Mouse (Mus musculus) embryonic facial prominence, embryonic 15.5 days (tissue): ENCODE results near the gene Cela1. TPM values are rescaled to one million over a fixed set of nuclear protein-coding genes. Genes with fewer than 3 reads are reported as not detected.
A peak's percentile ranks its signal among the peaks of the same experiment; 100 is the strongest.

Source experiments
- ATAC-seq: fragments of 200-750 bp; cut with Nextera tagmentation; 2 replicates; pipeline ENCODE4 v1.8.0; 2017; ENCODE audit warnings: low read depth, moderate TSS enrichment; ENCODE audit not compliant: insufficient number of reproducible peaks, low FRiP score, low TSS enrichment
- H3K27ac ChIP-seq: fragments of 300-500 bp; sonication (generic); replicated peaks from 2 replicates; pipeline ENCODE4 v1.5.1; 2015; ENCODE audit warnings: mild to moderate bottlenecking, inconsistent platforms
- H3K27me3 ChIP-seq: fragments of 300-500 bp; sonication (generic); 2 replicates; pipeline ENCODE4 v1.6.1; 2015; ENCODE audit warnings: inconsistent platforms
- H3K36me3 ChIP-seq: fragments of 300-500 bp; sonication (generic); 2 replicates; pipeline ENCODE4 v1.6.1; 2015; ENCODE audit warnings: mild to moderate bottlenecking, inconsistent platforms
- H3K4me1 ChIP-seq: fragments of 300-500 bp; sonication (generic); 2 replicates; pipeline ENCODE4 v1.6.1; 2015; ENCODE audit warnings: inconsistent platforms
- H3K4me2 ChIP-seq: fragments of 300-500 bp; sonication (generic); replicated peaks from 2 replicates; pipeline ENCODE4 v1.6.1; 2015; ENCODE audit warnings: mild to moderate bottlenecking, inconsistent platforms
- H3K4me3 ChIP-seq: fragments of 300-500 bp; sonication (generic); replicated peaks from 2 replicates; pipeline ENCODE4 v1.5.1; 2015; ENCODE audit warnings: mild to moderate bottlenecking, inconsistent platforms
- H3K9ac ChIP-seq: fragments of 300-500 bp; sonication (generic); 2 replicates; pipeline ENCODE4 v1.6.1; 2015; ENCODE audit warnings: inconsistent platforms
- H3K9me3 ChIP-seq: fragments of 300-500 bp; sonication (generic); replicated peaks from 2 replicates; pipeline ENCODE4 v1.6.1; 2016; ENCODE audit warnings: inconsistent platforms
- WGBS: fragments of 180-500 bp; shearing (Covaris S2); methylation state at CpG from one replicate; pipeline ENCODE4 v1.1.7; 2015; 5-methylcytosine and 5-hydroxymethylcytosine counted together
- polyA plus RNA-seq: library from polyadenylated mRNA; unstranded; fragments of >200 nt; fragmentation: Nextera tagmentation; extraction: Ambion mirVana; gene quantifications from 2 replicates; pipeline ENCODE4 v1.2.1, GENCODE M21; 2015

Gene Cela1
- polyA plus RNA-seq, result 4.5 and 5.3 TPM in 2 replicates

GRCm38 (mm10) chr15:100687430-100687971 lies at the start of gene Cela1:
Gene Cela1 (minus strand): TSS chr15:100687921.
- H3K9me3 ChIP-seq, result peaks cover 10% of the 10 kb centered on the region; the same call in 1 of the 2 replicates
- no peak within 1 kb of the TSS for H3K4me2 ChIP-seq
- H3K4me1 ChIP-seq, result peaks cover 7% of the 10 kb centered on the region; the same call in 1 of the 2 replicates
- no peak within 1 kb of the TSS for H3K9ac ChIP-seq
- H3K27me3 ChIP-seq, result peaks cover 4% of the 10 kb centered on the region; the same call in 1 of the 2 replicates
- no peak for ATAC-seq
- no peaks in the 10 kb centered on the region for H3K36me3 ChIP-seq
- H3K27ac ChIP-seq, result no peak within 1 kb of the TSS
- WGBS, result 73% methylated on average over 8 of the region's 8 CpGs
- H3K4me3 ChIP-seq, result no peak within 1 kb of the TSS

GRCm38 (mm10) chr15:100735953-100736300 lies 48.2 kb upstream of the Cela1 start:
- Histone ChIP-seq H3K4me1 (0 out of 2 replicates have a peak, but pooled peaks cover 3% of the 10 kb centered on the region), H3K9me3 (no peaks in the 10 kb centered on the region), H3K4me3 (no peak overlapping the region), H3K27ac (no peak overlapping the region), H3K9ac (no peak overlapping the region), H3K4me2 (no peak overlapping the region), H3K36me3 (no peaks in the 10 kb centered on the region), H3K27me3 (peaks cover 3% of the 10 kb centered on the region; the same call in 1 of the 2 replicates)
- no peak for ATAC-seq
- WGBS, result 83% methylated on average over 9 of the region's 9 CpGs

- H3K9ac ChIP-seq, result no peak overlapping the region
- WGBS, result 88% methylated on average over 14 of the region's 15 CpGs
- peaks cover 8% of the 10 kb centered on the region; the same call in 1 of the 2 replicates for H3K27me3 ChIP-seq
Measured at GRCm38 (mm10) chr15:100735095-100735952, 47.6 kb upstream of the Cela1 start.

GRCm38 (mm10) chr15:100732580-100732979 lies 44.9 kb upstream of the Cela1 start:
- peaks cover 35% of the 10 kb centered on the region for H3K27me3 ChIP-seq
- WGBS, result 18% methylated on average over 5 of the region's 5 CpGs
- no peak overlapping the region for H3K4me3 ChIP-seq
- no peak overlapping the region for H3K4me2 ChIP-seq
- H3K4me1 ChIP-seq, result peaks cover 14% of the 10 kb centered on the region
- no peaks in the 10 kb centered on the region for H3K9me3 ChIP-seq
- no peaks in the 10 kb centered on the region for H3K36me3 ChIP-seq
- no peak overlapping the region for H3K9ac ChIP-seq
- ATAC-seq, result no peak
- no peak overlapping the region for H3K27ac ChIP-seq

More at GRCm38 (mm10) chr15:100735095-100735952, 47.6 kb upstream of the Cela1 start:
- no peaks in the 10 kb centered on the region for H3K9me3 ChIP-seq
- H3K4me2 ChIP-seq, result no peak overlapping the region
- no peak overlapping the region for H3K27ac ChIP-seq
- 0 out of 2 replicates have a peak, but pooled peaks cover 3% of the 10 kb centered on the region for H3K4me1 ChIP-seq
- no peak for ATAC-seq
- no peaks in the 10 kb centered on the region for H3K36me3 ChIP-seq
- H3K4me3 ChIP-seq, result no peak overlapping the region

- 43% methylated on average over 9 of the region's 9 CpGs for WGBS
- no peak overlapping the region for H3K4me2 ChIP-seq
- no peak for ATAC-seq
- peaks cover 38% of the 10 kb centered on the region for H3K27me3 ChIP-seq
- no peaks in the 10 kb centered on the region for H3K36me3 ChIP-seq
- H3K4me1 ChIP-seq, result peaks cover 14% of the 10 kb centered on the region
- no peak overlapping the region for H3K27ac ChIP-seq
- no peaks in the 10 kb centered on the region for H3K9me3 ChIP-seq
- no peak overlapping the region for H3K4me3 ChIP-seq
- H3K9ac ChIP-seq, result no peak overlapping the region
Measured at GRCm38 (mm10) chr15:100731081-100731480, 43.4 kb upstream of the Cela1 start.

DNA sequence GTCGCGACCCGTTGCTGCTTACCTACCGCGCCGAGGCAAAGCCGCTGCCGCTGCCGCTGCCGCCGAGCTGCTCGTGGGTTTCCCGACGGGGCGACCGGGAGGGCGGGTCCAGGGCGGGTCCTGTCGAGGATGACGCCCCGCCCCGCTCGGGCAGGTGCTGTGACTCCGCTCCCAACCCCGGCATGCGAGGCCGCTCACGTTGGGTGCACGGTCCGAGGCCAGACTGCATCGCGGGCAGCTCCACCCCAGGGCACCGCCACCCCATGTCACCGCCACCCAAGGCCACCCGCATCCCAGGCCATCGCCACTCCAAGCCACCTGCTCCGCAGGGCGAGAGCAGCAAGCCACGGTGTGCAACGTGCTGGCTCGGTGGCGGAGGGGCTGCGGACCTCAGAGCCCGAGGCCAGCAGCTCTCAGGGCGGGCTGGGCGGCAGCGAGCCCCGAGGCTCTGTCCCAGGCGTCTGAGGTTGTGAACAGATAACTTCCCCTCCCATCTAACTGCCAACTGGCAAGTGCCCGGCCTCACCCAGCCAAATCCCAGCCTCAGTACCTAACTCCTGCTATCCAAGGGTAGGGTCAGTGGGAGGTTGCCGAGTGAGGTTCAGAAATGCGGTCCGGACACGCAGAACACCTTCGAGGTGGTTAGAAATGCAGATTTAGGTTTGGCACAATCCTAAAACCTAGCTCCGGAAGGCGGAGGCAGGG lies 41.7 kb upstream of the Cela1 start, which contains the start of gene Galnt6:
Galnt6 (minus strand) TSS at position 96 of the 705 bp plus-strand sequence.
- 4% methylated on average over 55 of the region's 57 CpGs for WGBS
- H3K36me3 ChIP-seq, result no peaks in the 10 kb centered on the region
- H3K4me1 ChIP-seq, result peaks cover 14% of the 10 kb centered on the region
- no peak within 1 kb of the TSS for H3K27ac ChIP-seq
- no peak within 1 kb of the TSS for H3K9ac ChIP-seq
- H3K27me3 ChIP-seq, result peaks cover 38% of the 10 kb centered on the region
- ATAC-seq, result no peak
- peak within 1 kb of the TSS; percentile 39 for H3K4me3 ChIP-seq
- peak within 1 kb of the TSS; percentile 58 for H3K4me2 ChIP-seq
- no peaks in the 10 kb centered on the region for H3K9me3 ChIP-seq

- Histone ChIP-seq H3K27me3 (peaks cover 38% of the 10 kb centered on the region), H3K27ac (no peak overlapping the region), H3K9me3 (no peaks in the 10 kb centered on the region), H3K4me2 (peak overlapping the region; percentile 58), H3K4me3 (peak overlapping the region; percentile 39), H3K4me1 (peaks cover 14% of the 10 kb centered on the region), H3K9ac (no peak overlapping the region), H3K36me3 (no peaks in the 10 kb centered on the region)
- ATAC-seq, result no peak
- WGBS, result 23% methylated on average over 9 of the region's 9 CpGs
Measured at GRCm38 (mm10) chr15:100728586-100728985, 40.9 kb upstream of the Cela1 start.

GRCm38 (mm10) chr15:100727834-100728233 lies 40.1 kb upstream of the Cela1 start:
- H3K9me3 ChIP-seq, result no peaks in the 10 kb centered on the region
- H3K4me3 ChIP-seq, result no peak overlapping the region
- no peak overlapping the region for H3K9ac ChIP-seq
- H3K27ac ChIP-seq, result no peak overlapping the region
- H3K27me3 ChIP-seq, result peaks cover 38% of the 10 kb centered on the region
- H3K4me1 ChIP-seq, result peaks cover 14% of the 10 kb centered on the region
- no peak overlapping the region for H3K4me2 ChIP-seq
- WGBS, result 72% methylated on average over 11 of the region's 11 CpGs
- no peak for ATAC-seq
- no peaks in the 10 kb centered on the region for H3K36me3 ChIP-seq

GRCm38 (mm10) chr15:100726721-100727120 lies 39.0 kb upstream of the Cela1 start:
- Histone ChIP-seq H3K36me3 (no peaks in the 10 kb centered on the region), H3K4me3 (no peak overlapping the region), H3K4me1 (peaks cover 11% of the 10 kb centered on the region), H3K27me3 (peaks cover 38% of the 10 kb centered on the region), H3K9me3 (no peaks in the 10 kb centered on the region), H3K4me2 (no peak overlapping the region), H3K27ac (no peak overlapping the region), H3K9ac (no peak overlapping the region)
- ATAC-seq, result no peak
- WGBS, result 84% methylated on average over 11 of the region's 11 CpGs

DNA sequence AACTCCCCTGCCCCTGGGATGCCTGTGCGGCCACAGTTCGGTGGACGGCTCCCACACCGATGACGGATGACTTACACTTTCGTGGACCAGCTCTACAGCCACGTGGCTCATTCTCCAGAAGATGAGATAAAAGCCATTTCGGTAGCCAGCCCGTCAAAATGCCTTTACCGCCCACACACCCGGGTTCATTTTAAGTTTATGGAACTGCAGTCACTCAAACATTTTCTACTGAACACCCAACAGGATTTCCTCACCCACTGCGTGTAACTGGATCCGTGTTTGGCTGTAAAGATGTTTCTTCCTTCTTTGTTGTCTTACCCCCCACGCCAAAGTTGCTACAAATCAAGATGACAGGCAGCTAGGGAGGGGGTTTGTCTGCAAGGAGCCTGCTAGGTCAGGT lies 35.8 kb upstream of the Cela1 start:
- no peak overlapping the region for H3K27ac ChIP-seq
- H3K4me1 ChIP-seq, result no peaks in the 10 kb centered on the region
- H3K9ac ChIP-seq, result no peak overlapping the region
- ATAC-seq, result no peak
- no peaks in the 10 kb centered on the region for H3K36me3 ChIP-seq
- no peaks in the 10 kb centered on the region for H3K9me3 ChIP-seq
- peaks cover 12% of the 10 kb centered on the region for H3K27me3 ChIP-seq
- WGBS, result 58% methylated on average over 14 of the region's 14 CpGs
- no peak overlapping the region for H3K4me2 ChIP-seq
- H3K4me3 ChIP-seq, result no peak overlapping the region

GRCm38 (mm10) chr15:100722564-100722963 lies 34.8 kb upstream of the Cela1 start:
- no peak overlapping the region for H3K4me3 ChIP-seq
- no peaks in the 10 kb centered on the region for H3K9me3 ChIP-seq
- no peak overlapping the region for H3K4me2 ChIP-seq
- H3K27ac ChIP-seq, result no peak overlapping the region
- peaks cover 2% of the 10 kb centered on the region for H3K27me3 ChIP-seq
- H3K9ac ChIP-seq, result no peak overlapping the region
- no peaks in the 10 kb centered on the region for H3K36me3 ChIP-seq
- no peak for ATAC-seq
- WGBS, result 71% methylated on average over 6 of the region's 6 CpGs
- H3K4me1 ChIP-seq, result no peaks in the 10 kb centered on the region
